In the genomic region with DNA sequence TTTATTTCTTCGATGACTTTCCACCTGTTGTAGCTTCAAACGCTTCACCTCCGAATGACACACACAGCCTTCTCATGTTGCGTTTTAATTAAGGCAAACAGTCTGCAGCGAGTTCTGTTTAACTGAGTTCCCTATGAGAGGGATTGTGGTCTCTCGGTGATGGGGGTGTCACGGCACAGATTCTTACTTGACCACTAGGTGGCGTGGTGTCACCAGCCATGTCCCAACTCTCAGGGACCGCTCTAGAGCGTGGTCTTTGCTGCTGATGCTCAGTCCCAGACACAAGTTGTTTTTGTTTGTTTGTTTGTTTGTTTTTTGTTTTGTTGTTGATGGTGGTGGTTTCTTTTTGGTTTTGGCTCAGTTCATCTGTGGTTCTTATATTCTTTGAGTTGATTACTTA, we compare ENCODE assay signal across 8 mouse cellular contexts. TPM values are rescaled to one million over a fixed set of nuclear protein-coding genes. Genes with fewer than 3 reads are reported as not detected.
DNase-seq lines count a peak whose midpoint lies in the region; ATAC-seq lines count a peak whose summit lies in the region.

No protein-coding gene starts in this region.

- no peak overlapping the region for H3K4me2 ChIP-seq in heart, embryonic 15.5 days
- no peak overlapping the region for H3K4me2 ChIP-seq in liver, embryonic 13.5 days
- H3K4me2 ChIP-seq in neural tube, embryonic 11.5 days (ENCODE audit: low read depth): no peak overlapping the region

- H3K27me3 ChIP-seq in heart, embryonic 15.5 days: no peaks in the 10 kb centered on the region
- H3K27me3 ChIP-seq in liver, embryonic 13.5 days: no peaks in the 10 kb centered on the region
- H3K27me3 ChIP-seq in neural tube, embryonic 11.5 days (ENCODE audit: control insufficient read depth, insufficient read depth, low read length): no peaks in the 10 kb centered on the region

- peak; percentile 61 for ATAC-seq in activated CD4-positive, CD25-positive, alpha-beta regulatory T cell, adult 4 months
- ATAC-seq in heart, embryonic 15.5 days (replicated peaks; ENCODE audit: insufficient number of reproducible peaks, insufficient read depth, low FRiP score, low read depth): peak; percentile 70; the same call in 1 of the 2 replicates
- peak; percentile 77 for ATAC-seq in liver, embryonic 13.5 days (ENCODE audit: low read depth)
- ATAC-seq in neural tube, embryonic 11.5 days (ENCODE audit: insufficient read depth, low FRiP score, low TSS enrichment): no peak

- H3K9ac ChIP-seq in heart, embryonic 15.5 days: no peak overlapping the region
- no peak overlapping the region for H3K9ac ChIP-seq in liver, embryonic 13.5 days
- no peak overlapping the region for H3K9ac ChIP-seq in neural tube, embryonic 11.5 days (ENCODE audit: low read length)

- no peak overlapping the region for H3K4me3 ChIP-seq in heart, embryonic 15.5 days
- H3K4me3 ChIP-seq in liver, embryonic 13.5 days (replicated peaks): no peak overlapping the region
- no peak overlapping the region for H3K4me3 ChIP-seq in neural tube, embryonic 11.5 days (ENCODE audit: low read depth, low read length)

- DNase-seq in CD8-positive naive resting alpha-beta T cell, adult 2 months (ENCODE audit: low read depth in 2 of 2, low spot score in 2 of 2): peak; percentile 36 to 58
- peak; percentile 82 for DNase-seq in embryo, embryonic 11 days
- peak; percentile 78 for DNase-seq in kidney, postnatal 10 days
- no peak for DNase-seq in liver, embryonic 13.5 days
- peak; percentile 75 for DNase-seq in neural tube, embryonic 11.5 days (ENCODE audit: low spot score)
- peak; percentile 70 for DNase-seq in thymus, postnatal 14 days

- H3K9me3 ChIP-seq in heart, embryonic 15.5 days (replicated peaks): no peaks in the 10 kb centered on the region
- H3K9me3 ChIP-seq in liver, embryonic 13.5 days (replicated peaks): no peaks in the 10 kb centered on the region
- H3K9me3 ChIP-seq in neural tube, embryonic 11.5 days (ENCODE audit: control insufficient read depth, low read length): no peaks in the 10 kb centered on the region

- H3K4me1 ChIP-seq in heart, embryonic 15.5 days (replicated peaks): no peaks in the 10 kb centered on the region
- 0 out of 2 replicates have a peak, but pooled peaks cover 3% of the 10 kb centered on the region for H3K4me1 ChIP-seq in liver, embryonic 13.5 days (replicated peaks)
- no peaks in the 10 kb centered on the region for H3K4me1 ChIP-seq in neural tube, embryonic 11.5 days (ENCODE audit: control insufficient read depth, insufficient read depth, low read length)

- H3K36me3 ChIP-seq in heart, embryonic 15.5 days: peaks cover 17% of the 10 kb centered on the region
- H3K36me3 ChIP-seq in liver, embryonic 13.5 days: peaks cover 21% of the 10 kb centered on the region
- H3K36me3 ChIP-seq in neural tube, embryonic 11.5 days (ENCODE audit: control insufficient read depth, insufficient read depth, low read length): peaks cover 4% of the 10 kb centered on the region

- no peak overlapping the region for H3K27ac ChIP-seq in heart, embryonic 15.5 days
- H3K27ac ChIP-seq in liver, embryonic 13.5 days: no peak overlapping the region
- no peak overlapping the region for H3K27ac ChIP-seq in neural tube, embryonic 11.5 days (ENCODE audit: low read depth, low read length)

- WGBS in heart, embryonic 15.5 days: 12% methylated on average over 10 of the region's 10 CpGs
- 13% methylated on average over 10 of the region's 10 CpGs for WGBS in liver, embryonic 13.5 days (ENCODE audit: insufficient replicate concordance)
- whole genome bisulfite sequencing in neural tube, embryonic 11.5 days: 16% methylated on average over 10 of the region's 10 CpGs

RNA-seq across cellular contexts. Expression of a gene that starts 16.6 kb away (rescaled TPM):
- 1 to 10 TPM; 2.3 to 2.8 TPM for polyA plus RNA-seq in activated CD4-positive, CD25-positive, alpha-beta regulatory T cell, adult 4 months (2017; shearing (Covaris generic))
- polyA plus RNA-seq in heart, embryonic 15.5 days (2015; fragmentation: Nextera tagmentation; extraction: Ambion mirVana): 5.0 and 6.5 TPM in 2 replicates
- 12.3 and 13.8 TPM in 2 replicates for polyA plus RNA-seq in liver, embryonic 13.5 days (2015; fragmentation: Nextera tagmentation; extraction: Ambion mirVana)
- polyA plus RNA-seq in neural tube, embryonic 11.5 days (2014; fragmentation: Nextera tagmentation; extraction: Ambion mirVana): 11.9 and 16.7 TPM in 2 replicates

RNA-seq across cellular contexts. Expression of a gene that starts 29.3 kb away (rescaled TPM):
- polyA plus RNA-seq in activated CD4-positive, CD25-positive, alpha-beta regulatory T cell, adult 4 months (2017; shearing (Covaris generic)): 1 to 10 TPM; 3.0 to 3.1 TPM
- polyA plus RNA-seq in heart, embryonic 15.5 days (2015; fragmentation: Nextera tagmentation; extraction: Ambion mirVana): 3.9 and 6.1 TPM in 2 replicates
- polyA plus RNA-seq in liver, embryonic 13.5 days (2015; fragmentation: Nextera tagmentation; extraction: Ambion mirVana): 2.5 and 2.6 TPM in 2 replicates
- polyA plus RNA-seq in neural tube, embryonic 11.5 days (2014; fragmentation: Nextera tagmentation; extraction: Ambion mirVana): 7.9 and 8.1 TPM in 2 replicates
